Mouse (Mus musculus) cerebral cortex, adult 2 months (tissue): ENCODE data around the gene Lurap1.

Experiments
- WGBS: fragments of 180-500 bp; shearing (Covaris S2); methylation state at CpG from one replicate; pipeline ENCODE4 v1.1.7; 2018; 5-methylcytosine and 5-hydroxymethylcytosine counted together

Gene Lurap1

GRCm38 (mm10) chr4:116151238-116151637, at the start of gene Lurap1:
Gene Lurap1 (minus strand): TSS chr4:116151338.
- 74% methylated on average over 6 of the region's 6 CpGs for WGBS

GRCm38 (mm10) chr4:116198422-116198821, 47.3 kb upstream of the Lurap1 start:
- WGBS: 83% methylated on average over 2 of the region's 2 CpGs

GRCm38 (mm10) chr4:116193583-116194383, 42.6 kb upstream of the Lurap1 start:
- WGBS: 73% methylated on average over 9 of the region's 9 CpGs

GRCm38 (mm10) chr4:116192286-116192835, 41.2 kb upstream of the Lurap1 start:
- WGBS: 61% methylated on average over 4 of the region's 4 CpGs

GRCm38 (mm10) chr4:116185083-116185482, 33.9 kb upstream of the Lurap1 start:
- 93% methylated on average over 4 of the region's 4 CpGs for WGBS

GRCm38 (mm10) chr4:116182745-116183144, 31.6 kb upstream of the Lurap1 start:
- WGBS: 3% methylated on average over 12 of the region's 12 CpGs

- WGBS: 58% methylated on average over 3 of the region's 3 CpGs
Measured at GRCm38 (mm10) chr4:116182079-116182478, 30.9 kb upstream of the Lurap1 start.

GRCm38 (mm10) chr4:116177140-116177539, 26.0 kb upstream of the Lurap1 start:
- 40% methylated on average over 5 of the region's 5 CpGs for WGBS

GRCm38 (mm10) chr4:116176543-116176988, 25.4 kb upstream of the Lurap1 start:
- 13% methylated on average over 10 of the region's 10 CpGs for WGBS

GRCm38 (mm10) chr4:116175711-116176542, 24.8 kb upstream of the Lurap1 start:
- 36% methylated on average over 7 of the region's 7 CpGs for WGBS

GRCm38 (mm10) chr4:116174466-116175116, 23.5 kb upstream of the Lurap1 start:
- WGBS: 28% methylated on average over 6 of the region's 6 CpGs

GRCm38 (mm10) chr4:116173752-116174151, 22.6 kb upstream of the Lurap1 start:
- WGBS: 72% methylated on average over 4 of the region's 4 CpGs

GRCm38 (mm10) chr4:116173072-116173471, 21.9 kb upstream of the Lurap1 start, which contains the start of the genes 1700042G07Rik and Gm49337:
Gene 1700042G07Rik (plus strand): TSS chr4:116173372.
Gene Gm49337 (plus strand): TSS chr4:116173384.
- 83% methylated on average over 6 of the region's 6 CpGs for WGBS

GRCm38 (mm10) chr4:116169353-116169672, 18.2 kb upstream of the Lurap1 start:
- WGBS: 57% methylated on average over 3 of the region's 3 CpGs

- WGBS: 76% methylated on average over 7 of the region's 8 CpGs
Measured at GRCm38 (mm10) chr4:116168617-116169352, 17.6 kb upstream of the Lurap1 start.

GRCm38 (mm10) chr4:116167404-116167803, 16.3 kb upstream of the Lurap1 start, which contains the start of gene Tspan1:
Gene Tspan1 (minus strand): TSS chr4:116167601.
- WGBS: 42% methylated on average over 7 of the region's 7 CpGs

- 82% methylated on average over 8 of the region's 8 CpGs for WGBS
Measured at GRCm38 (mm10) chr4:116165708-116166407, 14.7 kb upstream of the Lurap1 start.

- WGBS: 94% methylated on average over 2 of the region's 2 CpGs
Measured at GRCm38 (mm10) chr4:116164759-116165554, 13.8 kb upstream of the Lurap1 start.

GRCm38 (mm10) chr4:116162142-116162541, 11.0 kb upstream of the Lurap1 start:
- 38% methylated on average over 4 of the region's 4 CpGs for WGBS
